Mouse (Mus musculus) spleen, adult 2 months (tissue): ENCODE measurements at regions not wholly inside any gene's neighbourhood (a gene's known extent, or its start where the extent isn't known, plus 50 kb on each side); places are given as distances from the start of the nearest gene placed in this dataset.

Experiments used
- DNase-seq, 2 experiments: peaks; one replicate each; pipeline versions ENCODE4 v3.0.0 to v3.0.0-alpha.2; 2012 to 2021; ENCODE audit warnings: low spot score in 2 of 2, low read depth in 1 of 2
- H3K27ac ChIP-seq: fragments of 200-500 bp; 2 replicates; pipeline ENCODE4 v1.5.1; 2012; ENCODE audit warnings: low read length, inconsistent platforms; ENCODE audit not compliant: insufficient read depth
- H3K27me3 ChIP-seq: fragments of 200-500 bp; 2 replicates; pipeline ENCODE4 v1.6.1; 2012; ENCODE audit warnings: mild to moderate bottlenecking, moderate library complexity, low read length, inconsistent platforms; ENCODE audit not compliant: control insufficient read depth, insufficient read depth
- H3K36me3 ChIP-seq: fragments of 200-500 bp; 2 replicates; pipeline ENCODE4 v1.6.1; 2012; ENCODE audit warnings: mild to moderate bottlenecking, low read length, inconsistent platforms; ENCODE audit not compliant: control insufficient read depth, insufficient read depth
- H3K4me1 ChIP-seq: fragments of 200-500 bp; 2 replicates; pipeline ENCODE4 v1.6.1; 2011; ENCODE audit warnings: inconsistent platforms; ENCODE audit not compliant: control insufficient read depth, insufficient read depth, insufficient read length
- H3K4me3 ChIP-seq: fragments of 200-500 bp; 2 replicates; pipeline ENCODE4 v1.5.1; 2011; ENCODE audit warnings: mild to moderate bottlenecking, inconsistent platforms; ENCODE audit not compliant: insufficient read depth, insufficient read length; ENCODE audit errors: extremely low read depth
- CTCF ChIP-seq: fragments of 200-500 bp; IDR thresholded peaks from 2 replicates; pipeline ENCODE4 v1.5.1; 2011; ENCODE audit warnings: mild to moderate bottlenecking, inconsistent platforms; ENCODE audit not compliant: insufficient read depth, insufficient read length, insufficient replicate concordance; ENCODE audit errors: extremely low read depth
- POLR2A ChIP-seq: fragments of 200-500 bp; IDR thresholded peaks from 2 replicates; pipeline ENCODE4 v1.6.1; 2011; ENCODE audit warnings: low read depth, low read length, inconsistent platforms
- WGBS: fragments of 180-500 bp; shearing (Covaris S2); methylation state at CpG from one replicate; pipeline ENCODE4 v1.1.7; 2018; 5-methylcytosine and 5-hydroxymethylcytosine counted together

GRCm38 (mm10) chr19:54340778-54341291 lies 296.9 kb downstream of the Adra2a start:
- no peak for TF ChIP-seq CTCF
- no peaks in the 10 kb centered on the region for H3K4me1 ChIP-seq
- WGBS = 93% methylated on average over 2 of the region's 2 CpGs
- no peak overlapping the region for H3K4me3 ChIP-seq
- no peak for DNase-seq
- H3K36me3 ChIP-seq = no peaks in the 10 kb centered on the region
- no peak overlapping the region for H3K27ac ChIP-seq
- no peaks in the 10 kb centered on the region for H3K27me3 ChIP-seq

- no peak overlapping the region for H3K4me3 ChIP-seq
- 76% methylated on average over 7 of the region's 7 CpGs for WGBS
These were observed 315.8 kb downstream of the Adra2a start for GRCm38 (mm10) chr19:54359731-54360130.

GRCm38 (mm10) chr19:54360660-54361059 lies 316.7 kb downstream of the Adra2a start:
- 92% methylated on average over 3 of the region's 3 CpGs for WGBS
- TF ChIP-seq POLR2A = no peak

More at GRCm38 (mm10) chr19:54359731-54360130, 315.8 kb downstream of the Adra2a start:
- no peaks in the 10 kb centered on the region for H3K27me3 ChIP-seq
- no peak overlapping the region for H3K27ac ChIP-seq
- no peak for DNase-seq
- TF ChIP-seq CTCF = no peak
- no peak for TF ChIP-seq POLR2A
- H3K4me1 ChIP-seq = no peaks in the 10 kb centered on the region
- H3K36me3 ChIP-seq = no peaks in the 10 kb centered on the region

GRCm38 (mm10) chr19:54385101-54385500 lies 341.1 kb downstream of the Adra2a start:
- Histone ChIP-seq H3K4me3 (no peak overlapping the region), H3K27me3 (no peaks in the 10 kb centered on the region), H3K36me3 (no peaks in the 10 kb centered on the region), H3K27ac (no peak overlapping the region), H3K4me1 (no peaks in the 10 kb centered on the region)
- no peak for DNase-seq
- TF ChIP-seq POLR2A (no peak), CTCF (no peak)

More at GRCm38 (mm10) chr19:54360660-54361059, 316.7 kb downstream of the Adra2a start:
- no peaks in the 10 kb centered on the region for H3K36me3 ChIP-seq
- H3K4me1 ChIP-seq = no peaks in the 10 kb centered on the region
- no peak overlapping the region for H3K4me3 ChIP-seq
- no peak overlapping the region for H3K27ac ChIP-seq
- no peak for DNase-seq
- no peaks in the 10 kb centered on the region for H3K27me3 ChIP-seq

- H3K36me3 ChIP-seq = no peaks in the 10 kb centered on the region
- TF ChIP-seq CTCF = no peak
- no peak for TF ChIP-seq POLR2A
- H3K4me3 ChIP-seq = no peak overlapping the region
- no peaks in the 10 kb centered on the region for H3K27me3 ChIP-seq
- DNase-seq = no peak
- H3K4me1 ChIP-seq = no peaks in the 10 kb centered on the region
- H3K27ac ChIP-seq = no peak overlapping the region
- WGBS = 89% methylated on average over 6 of the region's 6 CpGs
These were observed 347.5 kb downstream of the Adra2a start for GRCm38 (mm10) chr19:54391406-54391805.

GRCm38 (mm10) chr19:54399651-54400050 lies 355.7 kb downstream of the Adra2a start:
- TF ChIP-seq POLR2A = no peak
- no peak for TF ChIP-seq CTCF
- 74% methylated on average over 7 of the region's 7 CpGs for WGBS
- H3K4me3 ChIP-seq = no peak overlapping the region
- no peaks in the 10 kb centered on the region for H3K4me1 ChIP-seq
- no peak for DNase-seq
- no peaks in the 10 kb centered on the region for H3K27me3 ChIP-seq
- no peak overlapping the region for H3K27ac ChIP-seq
- no peaks in the 10 kb centered on the region for H3K36me3 ChIP-seq

- 78% methylated on average over 4 of the region's 4 CpGs for WGBS
- no peak overlapping the region for H3K27ac ChIP-seq
- DNase-seq = no peak
- H3K4me3 ChIP-seq = no peak overlapping the region
- no peaks in the 10 kb centered on the region for H3K27me3 ChIP-seq
- no peaks in the 10 kb centered on the region for H3K36me3 ChIP-seq
- no peak for TF ChIP-seq CTCF
- no peak for TF ChIP-seq POLR2A
- H3K4me1 ChIP-seq = no peaks in the 10 kb centered on the region
These were observed 364.0 kb downstream of the Adra2a start for GRCm38 (mm10) chr19:54407904-54408303.
